Mouse (Mus musculus) c-Kit-positive CD71-positive TER-119-negative erythroid progenitor cells, embryonic 14.5 days (primary cell): Measurements from ENCODE around the gene Man1a.
A peak's percentile ranks its signal among the peaks of the same experiment; 100 is the strongest.

Experiments
- DNase-seq: peaks from one replicate; pipeline ENCODE4 v3.0.0-alpha.2; 2013; ENCODE audit warnings: low read depth

Gene Man1a

GRCm38 (mm10) chr10:54060587-54060986, 15.8 kb downstream of the Man1a start:
- no peak for DNase-seq

- no peak for DNase-seq
These were observed 16.6 kb downstream of the Man1a start for GRCm38 (mm10) chr10:54059679-54060249.

- DNase-seq = no peak
These were observed 17.3 kb downstream of the Man1a start for GRCm38 (mm10) chr10:54059092-54059496.

GRCm38 (mm10) chr10:54058657-54059056, 17.8 kb downstream of the Man1a start:
- no peak for DNase-seq

GRCm38 (mm10) chr10:54054188-54054587, 22.2 kb downstream of the Man1a start:
- no peak for DNase-seq

- no peak for DNase-seq
These were observed 28.5 kb downstream of the Man1a start for GRCm38 (mm10) chr10:54047885-54048284.

- DNase-seq = no peak
These were observed 33.1 kb downstream of the Man1a start for GRCm38 (mm10) chr10:54043358-54043757.

GRCm38 (mm10) chr10:54042212-54042840, 34.1 kb downstream of the Man1a start:
- DNase-seq = peak; percentile 83

GRCm38 (mm10) chr10:54040261-54041165, 35.9 kb downstream of the Man1a start:
- no peak for DNase-seq

GRCm38 (mm10) chr10:54039754-54040153, 36.7 kb downstream of the Man1a start:
- DNase-seq = no peak

GRCm38 (mm10) chr10:54038734-54039133, 37.7 kb downstream of the Man1a start:
- DNase-seq = no peak

- DNase-seq = no peak
These were observed 38.2 kb downstream of the Man1a start for GRCm38 (mm10) chr10:54038180-54038579.

GRCm38 (mm10) chr10:54037348-54038010, 38.9 kb downstream of the Man1a start:
- DNase-seq = no peak

GRCm38 (mm10) chr10:54035586-54035985, 40.8 kb downstream of the Man1a start:
- DNase-seq = no peak

GRCm38 (mm10) chr10:54034779-54035178, 41.6 kb downstream of the Man1a start:
- DNase-seq = no peak

GRCm38 (mm10) chr10:54032316-54033092, 43.9 kb downstream of the Man1a start:
- no peak for DNase-seq

- DNase-seq = no peak
These were observed 47.5 kb downstream of the Man1a start for GRCm38 (mm10) chr10:54028866-54029265.

- no peak for DNase-seq
These were observed 49.5 kb downstream of the Man1a start for GRCm38 (mm10) chr10:54026738-54027427.

- DNase-seq = no peak
These were observed 50.3 kb downstream of the Man1a start for GRCm38 (mm10) chr10:54026101-54026500.

GRCm38 (mm10) chr10:54017904-54018454, 58.4 kb downstream of the Man1a start:
- no peak for DNase-seq
